In genomic region chr1:134460294-134461284, GRCm38 (mm10) we compare ENCODE assay signal across 20 mouse cellular contexts. TPM values are rescaled to one million over a fixed set of nuclear protein-coding genes. Genes with fewer than 3 reads are reported as not detected.
DNase-seq lines count a peak whose midpoint lies in the region; ATAC-seq and TF ChIP-seq lines count a peak whose summit lies in the region.
"Had no signal": no experiment of that assay in that cellular context is flagged by ENCODE, and none has a peak within 500 bp of the region (broad histone marks: within the 10 kb centered on the region; RNA-seq: fewer than 3 reads in every experiment).

No protein-coding gene starts in this region.

- H3K27ac ChIP-seq in stomach, embryonic 14.5 days (ENCODE audit: low read length) = no peak overlapping the region
- H3K27ac ChIP-seq in stomach, postnatal 0 days (replicated peaks) = no peak overlapping the region
- peak overlapping the region; percentile 92 for H3K27ac ChIP-seq in liver, postnatal 0 days (ENCODE audit: low read depth)
- no peak overlapping the region for H3K27ac ChIP-seq in heart, embryonic 11.5 days (ENCODE audit: low read depth, low read length)
- H3K27ac ChIP-seq: kidney, postnatal 0 days; limb, embryonic 13.5 days; macrophage; midbrain, embryonic 12.5 days had no signal

- H3K9ac ChIP-seq in stomach, embryonic 14.5 days (replicated peaks; ENCODE audit: low read depth, low read length) = no peak overlapping the region
- H3K9ac ChIP-seq in stomach, postnatal 0 days (ENCODE audit: low read length) = no peak overlapping the region
- no peak overlapping the region; the same call in 1 of the 2 replicates for H3K9ac ChIP-seq in liver, postnatal 0 days (replicated peaks)
- no peak overlapping the region for H3K9ac ChIP-seq in heart, embryonic 11.5 days (ENCODE audit: low read depth, low read length)
- H3K9ac ChIP-seq: limb, embryonic 13.5 days; midbrain, embryonic 12.5 days had no signal

- TF ChIP-seq CTCF in stomach, postnatal 0 days (IDR thresholded peaks at IDR 0.05; ENCODE audit: low read depth) = no peak
- TF ChIP-seq CTCF in liver, postnatal 0 days (IDR thresholded peaks at IDR 0.05; ENCODE audit: low read depth) = no peak

- no peak for TF ChIP-seq EP300 in stomach, postnatal 0 days (optimal IDR thresholded peaks at IDR 0.05)
- peak; percentile 95 for TF ChIP-seq EP300 in liver, postnatal 0 days (IDR thresholded peaks at IDR 0.05; ENCODE audit: low read depth)

- H3K27me3 ChIP-seq in stomach, embryonic 14.5 days (ENCODE audit: control insufficient read depth, insufficient read depth, low read length) = no peaks in the 10 kb centered on the region
- no peaks in the 10 kb centered on the region for H3K27me3 ChIP-seq in stomach, postnatal 0 days (ENCODE audit: control insufficient read depth, insufficient read depth, low read length)
- H3K27me3 ChIP-seq in liver, postnatal 0 days (ENCODE audit: insufficient read depth, low read length) = no peaks in the 10 kb centered on the region
- H3K27me3 ChIP-seq in heart, embryonic 11.5 days (ENCODE audit: control insufficient read depth, insufficient read depth, low read length) = no peaks in the 10 kb centered on the region
- H3K27me3 ChIP-seq: CH12.LX; limb, embryonic 13.5 days; midbrain, embryonic 12.5 days had no signal

- no peak overlapping the region for H3K4me2 ChIP-seq in stomach, embryonic 14.5 days (replicated peaks; ENCODE audit: low read depth, low read length)
- H3K4me2 ChIP-seq in stomach, postnatal 0 days (replicated peaks; ENCODE audit: low read depth) = no peak overlapping the region
- H3K4me2 ChIP-seq in liver, postnatal 0 days (ENCODE audit: low read depth, low read length) = peak overlapping the region; percentile 37; the same call in 1 of the 2 replicates
- H3K4me2 ChIP-seq in heart, embryonic 11.5 days = no peak overlapping the region
- H3K4me2 ChIP-seq: limb, embryonic 13.5 days; midbrain, embryonic 12.5 days had no signal

- no peak overlapping the region for H3K4me3 ChIP-seq in stomach, embryonic 14.5 days (ENCODE audit: low read depth, low read length)
- H3K4me3 ChIP-seq in stomach, postnatal 0 days (ENCODE audit: low read depth, low read length) = no peak overlapping the region
- H3K4me3 ChIP-seq in liver, postnatal 0 days (ENCODE audit: low read depth, low read length) = no peak overlapping the region
- H3K4me3 ChIP-seq in heart, embryonic 11.5 days (ENCODE audit: low read depth, low read length) = no peak overlapping the region
- H3K4me3 ChIP-seq: limb, embryonic 13.5 days; midbrain, embryonic 12.5 days; myocyte had no signal

- DNase-seq in stomach, postnatal 0 days (ENCODE audit: low spot score) = no peak
- peak; percentile 40 for DNase-seq in liver
- DNase-seq in liver, postnatal 0 days = no peak
- no peak for DNase-seq in yolk sac, embryonic 10.5 days (ENCODE audit: low spot score)
- DNase-seq in left cerebral cortex, adult 11 months (ENCODE audit: low spot score) = no peak
- DNase-seq: adrenal gland, postnatal 36 days; cerebellum, adult 9-10 months; gastrocnemius, postnatal 36 days; heart, postnatal 10 days; right cerebral cortex, postnatal 25 days had no signal

- ATAC-seq in stomach, embryonic 14.5 days (ENCODE audit: insufficient number of reproducible peaks, insufficient read depth, low FRiP score, low read depth) = peak; percentile 18; the same call in 1 of the 2 replicates
- no peak for ATAC-seq in stomach, postnatal 0 days (ENCODE audit: low FRiP score, low TSS enrichment)
- peak; percentile 94 for ATAC-seq in liver, postnatal 0 days
- ATAC-seq in heart, embryonic 11.5 days (replicated peaks; ENCODE audit: insufficient number of reproducible peaks, low FRiP score, low TSS enrichment) = no peak
- no peak for ATAC-seq in inflammation-experienced regulatory T-cells, adult 6 months
- ATAC-seq: forebrain, embryonic 16.5 days had no signal

- H3K4me1 ChIP-seq in stomach, embryonic 14.5 days (ENCODE audit: control insufficient read depth, insufficient read depth, low read length) = peaks cover 10% of the 10 kb centered on the region; the same call in 1 of the 2 replicates
- H3K4me1 ChIP-seq in stomach, postnatal 0 days (replicated peaks; ENCODE audit: control insufficient read depth, insufficient read depth) = no peaks in the 10 kb centered on the region
- H3K4me1 ChIP-seq in liver, postnatal 0 days (ENCODE audit: insufficient read depth) = peaks cover 16% of the 10 kb centered on the region
- peaks cover 7% of the 10 kb centered on the region; the same call in 1 of the 2 replicates for H3K4me1 ChIP-seq in heart, embryonic 11.5 days (ENCODE audit: control insufficient read depth, insufficient read depth, low read length)

- 97% methylated on average over 1 of the region's 1 CpGs for WGBS in stomach, embryonic 14.5 days
- 86% methylated on average over 1 of the region's 1 CpGs for WGBS in stomach, postnatal 0 days
- WGBS in liver, postnatal 0 days (ENCODE audit: insufficient replicate concordance) = 48% methylated on average over 1 of the region's 1 CpGs
- WGBS in heart, embryonic 11.5 days (ENCODE audit: insufficient replicate concordance) = 92% methylated on average over 1 of the region's 1 CpGs

- H3K36me3 ChIP-seq in stomach, embryonic 14.5 days (ENCODE audit: control insufficient read depth, insufficient read depth, low read length) = peaks cover 34% of the 10 kb centered on the region
- peaks cover 2% of the 10 kb centered on the region; the same call in 1 of the 2 replicates for H3K36me3 ChIP-seq in stomach, postnatal 0 days (ENCODE audit: control insufficient read depth, insufficient read depth, low read length)
- peaks cover 49% of the 10 kb centered on the region for H3K36me3 ChIP-seq in liver, postnatal 0 days (replicated peaks; ENCODE audit: insufficient read depth, low read length)
- H3K36me3 ChIP-seq in heart, embryonic 11.5 days (ENCODE audit: control insufficient read depth, insufficient read depth, low read length) = peaks cover 8% of the 10 kb centered on the region

- H3K9me3 ChIP-seq in stomach, embryonic 14.5 days (ENCODE audit: control insufficient read depth, low read depth, low read length) = no peaks in the 10 kb centered on the region
- H3K9me3 ChIP-seq in stomach, postnatal 0 days (ENCODE audit: control insufficient read depth, low read length) = no peaks in the 10 kb centered on the region
- H3K9me3 ChIP-seq in liver, postnatal 0 days (ENCODE audit: low read length) = no peaks in the 10 kb centered on the region
- no peaks in the 10 kb centered on the region for H3K9me3 ChIP-seq in heart, embryonic 11.5 days (replicated peaks; ENCODE audit: control insufficient read depth, low read length)
- H3K9me3 ChIP-seq: limb, embryonic 13.5 days; midbrain, embryonic 12.5 days had no signal

RNA-seq across cellular contexts. Expression of gene Klhl12, which starts 5.3 kb away (rescaled TPM):
- 20.3 and 23.1 TPM in 2 replicates for polyA plus RNA-seq in stomach, embryonic 14.5 days (2014; fragmentation: Nextera tagmentation; extraction: Ambion mirVana)
- 10.0 and 10.6 TPM in 2 replicates for polyA plus RNA-seq in stomach, postnatal 0 days (2015; fragmentation: Nextera tagmentation; extraction: Ambion mirVana)
- 12.3 and 13.2 TPM in 2 replicates for polyA plus RNA-seq in liver, postnatal 0 days (2015; fragmentation: Nextera tagmentation; extraction: Ambion mirVana)
- 15.5 and 22.2 TPM in 2 replicates for polyA plus RNA-seq in heart, embryonic 11.5 days (2014; fragmentation: Nextera tagmentation; extraction: Ambion mirVana)
- polyA plus RNA-seq in inflammation-experienced regulatory T-cells, adult 6 months (2017; shearing (Covaris generic)) = 10 to 100 TPM in 2 of 3 experiments, 1 to 10 TPM in 1; 8.7 to 15.5 (median 12.7) TPM

RNA-seq across cellular contexts. Expression of gene Rabif, which starts 33.9 kb away (rescaled TPM):
- polyA plus RNA-seq in stomach, embryonic 14.5 days (2014; fragmentation: Nextera tagmentation; extraction: Ambion mirVana) = 41.9 and 45.4 TPM in 2 replicates
- 31.4 and 32.2 TPM in 2 replicates for polyA plus RNA-seq in stomach, postnatal 0 days (2015; fragmentation: Nextera tagmentation; extraction: Ambion mirVana)
- polyA plus RNA-seq in liver, postnatal 0 days (2015; fragmentation: Nextera tagmentation; extraction: Ambion mirVana) = 12.4 and 13.2 TPM in 2 replicates
- polyA plus RNA-seq in heart, embryonic 11.5 days (2014; fragmentation: Nextera tagmentation; extraction: Ambion mirVana) = 35.3 and 37.9 TPM in 2 replicates
- 10 to 100 TPM; 40.2 to 42.7 (median 41.7) TPM for polyA plus RNA-seq in inflammation-experienced regulatory T-cells, adult 6 months (2017; shearing (Covaris generic))

RNA-seq across cellular contexts. Expression of gene Adipor1, which starts 45.4 kb away (rescaled TPM):
- polyA plus RNA-seq in stomach, embryonic 14.5 days (2014; fragmentation: Nextera tagmentation; extraction: Ambion mirVana) = 85.5 and 91.3 TPM in 2 replicates
- 84.4 and 90.2 TPM in 2 replicates for polyA plus RNA-seq in stomach, postnatal 0 days (2015; fragmentation: Nextera tagmentation; extraction: Ambion mirVana)
- 93.5 and 98.9 TPM in 2 replicates for polyA plus RNA-seq in liver, postnatal 0 days (2015; fragmentation: Nextera tagmentation; extraction: Ambion mirVana)
- polyA plus RNA-seq in heart, embryonic 11.5 days (2014; fragmentation: Nextera tagmentation; extraction: Ambion mirVana) = 129 and 130 TPM in 2 replicates
- 10 to 100 TPM; 25.7 to 45.5 (median 33.0) TPM for polyA plus RNA-seq in inflammation-experienced regulatory T-cells, adult 6 months (2017; shearing (Covaris generic))

RNA-seq across cellular contexts. Expression of gene Cyb5r1, which starts 55.2 kb away (rescaled TPM):
- 39.3 and 39.9 TPM in 2 replicates for polyA plus RNA-seq in stomach, embryonic 14.5 days (2014; fragmentation: Nextera tagmentation; extraction: Ambion mirVana)
- polyA plus RNA-seq in stomach, postnatal 0 days (2015; fragmentation: Nextera tagmentation; extraction: Ambion mirVana) = 14.2 and 14.3 TPM in 2 replicates
- polyA plus RNA-seq in liver, postnatal 0 days (2015; fragmentation: Nextera tagmentation; extraction: Ambion mirVana) = 7.7 and 8.2 TPM in 2 replicates
- 35.2 and 36.9 TPM in 2 replicates for polyA plus RNA-seq in heart, embryonic 11.5 days (2014; fragmentation: Nextera tagmentation; extraction: Ambion mirVana)
- polyA plus RNA-seq in inflammation-experienced regulatory T-cells, adult 6 months (2017; shearing (Covaris generic)) = 10 to 100 TPM; 15.3 to 29.6 (median 23.0) TPM

Comparison
In these comparisons a context has a peak if more than half of its experiments do, and no peak if none do; other contexts are left out.
1. ATAC-seq: peak in stomach, embryonic 14.5 days (single experiment) and liver, postnatal 0 days (single experiment); none in stomach, postnatal 0 days (single experiment), heart, embryonic 11.5 days (single experiment) and inflammation-experienced regulatory T-cells, adult 6 months (single experiment).